Mouse (Mus musculus) gastrocnemius, adult 8-10 months (tissue): Measurements from ENCODE around the gene Olfr411. TPM values are rescaled to one million over a fixed set of nuclear protein-coding genes. Genes with fewer than 3 reads are reported as not detected.

Experiments used
- DNase-seq, 2 experiments: peaks; one replicate each; pipeline ENCODE4 v3.0.0; 2022; ENCODE audit warnings: low spot score in 2 of 2
- total RNA-seq, 4 experiments: library from RNA; stranded (reverse); gene quantifications; 2 replicates each; pipeline ENCODE4 v1.2.4; 2022

Olfr411 gene
- total RNA-seq, result not detected

DNA sequence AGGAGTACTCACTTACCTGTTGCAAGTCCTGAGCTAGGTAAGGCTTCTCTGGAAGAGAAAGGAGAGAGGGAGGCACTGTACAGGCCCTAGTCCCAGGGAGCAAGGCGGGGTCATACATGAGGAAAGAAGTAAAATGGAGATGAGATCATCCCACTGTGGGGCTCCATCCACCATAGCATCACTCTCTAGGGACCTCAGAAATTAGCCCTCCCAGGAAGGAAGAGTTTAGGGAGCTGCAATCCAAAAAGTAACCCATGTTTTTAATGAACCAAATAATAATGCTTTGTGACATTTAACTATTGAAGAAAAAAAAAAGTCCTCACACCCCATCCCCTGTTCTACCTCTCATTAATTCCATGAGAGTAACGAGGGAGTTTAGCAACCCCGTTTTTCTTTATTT is at the start of gene Olfr411:
TSS of gene Olfr411 (minus strand) at position 101 of the 400 bp plus-strand sequence.
- no peak for DNase-seq

DNA sequence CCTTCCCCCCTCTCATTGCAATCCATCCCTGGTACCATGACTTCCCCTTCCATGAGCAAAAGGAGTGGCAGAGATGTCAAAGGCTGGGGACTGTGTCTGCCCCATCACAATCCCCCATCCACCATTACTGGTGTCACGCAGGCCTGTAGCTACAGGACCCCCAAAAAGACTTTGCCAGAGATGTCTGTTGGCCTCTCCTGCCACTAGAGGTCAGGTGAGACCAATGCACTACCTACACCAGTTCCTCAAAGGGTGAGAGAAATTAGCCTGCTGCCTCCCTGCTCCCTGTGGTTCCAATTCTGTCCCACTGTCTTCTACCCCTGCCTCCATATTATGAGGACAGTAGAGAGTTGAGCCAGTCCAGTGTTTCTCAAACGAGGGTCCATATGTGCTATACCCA is 49.7 kb upstream of the Olfr411 start:
- DNase-seq, result no peak

DNA sequence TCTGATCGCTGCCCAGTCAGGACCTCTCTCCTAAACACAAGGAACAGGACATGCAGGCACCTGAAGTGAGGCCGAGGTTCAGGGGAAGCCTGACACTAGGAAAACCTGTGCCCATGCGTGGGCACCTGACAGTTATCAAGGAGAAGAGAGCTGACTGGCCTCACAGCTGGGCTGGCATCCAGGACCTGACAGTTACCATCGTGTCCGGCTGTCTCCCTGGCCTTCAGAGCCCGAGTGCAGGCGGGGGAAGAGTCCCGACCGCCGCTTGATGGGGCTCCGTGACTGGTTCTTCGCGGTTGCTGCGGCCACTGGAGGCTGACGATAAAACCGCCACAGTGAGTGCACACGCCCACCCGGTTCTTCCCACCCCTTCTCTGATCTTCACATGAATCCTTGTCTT is 43.1 kb upstream of the Olfr411 start:
- DNase-seq, result no peak

DNA sequence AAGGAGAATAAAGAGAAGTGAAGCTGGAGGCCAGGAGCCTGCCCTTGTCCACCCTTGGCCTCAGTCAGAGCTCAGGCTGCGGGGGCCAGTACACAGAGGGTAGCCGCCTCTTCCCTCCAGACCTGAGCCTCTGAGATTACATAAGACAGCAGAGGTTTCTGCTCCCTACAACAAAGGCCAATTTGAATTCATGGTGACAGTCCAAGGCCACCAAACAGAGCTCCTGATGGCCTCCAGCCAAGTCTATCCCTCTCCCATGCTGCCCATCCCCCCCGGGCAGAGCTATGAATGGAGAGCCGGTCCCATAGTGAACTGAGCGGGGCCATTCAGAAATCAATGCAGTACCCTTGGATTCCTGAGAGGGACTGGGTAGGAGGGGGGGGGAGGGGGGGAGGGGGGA is 41.0 kb upstream of the Olfr411 start:
- DNase-seq, result no peak

DNA sequence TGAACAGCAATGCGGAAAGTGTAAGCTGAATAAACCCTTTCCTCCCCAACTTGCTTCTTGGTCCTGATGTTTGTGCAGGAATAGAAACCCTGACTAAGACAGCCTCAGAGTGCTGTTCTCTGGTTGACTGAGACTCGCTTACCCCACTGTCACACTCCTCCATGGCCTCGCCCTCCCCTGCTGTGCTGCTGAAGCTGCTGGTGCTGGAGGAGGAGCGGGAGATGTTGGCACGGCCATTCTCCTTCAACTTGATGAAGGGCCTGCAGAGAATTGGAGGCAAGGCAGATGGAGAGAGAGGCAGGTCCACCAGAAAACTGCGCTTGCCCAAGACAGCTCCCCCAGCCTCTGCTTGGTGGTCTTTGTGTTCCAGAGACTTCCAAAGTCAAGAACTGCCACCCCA is 40.5 kb upstream of the Olfr411 start:
- DNase-seq, result no peak

DNA sequence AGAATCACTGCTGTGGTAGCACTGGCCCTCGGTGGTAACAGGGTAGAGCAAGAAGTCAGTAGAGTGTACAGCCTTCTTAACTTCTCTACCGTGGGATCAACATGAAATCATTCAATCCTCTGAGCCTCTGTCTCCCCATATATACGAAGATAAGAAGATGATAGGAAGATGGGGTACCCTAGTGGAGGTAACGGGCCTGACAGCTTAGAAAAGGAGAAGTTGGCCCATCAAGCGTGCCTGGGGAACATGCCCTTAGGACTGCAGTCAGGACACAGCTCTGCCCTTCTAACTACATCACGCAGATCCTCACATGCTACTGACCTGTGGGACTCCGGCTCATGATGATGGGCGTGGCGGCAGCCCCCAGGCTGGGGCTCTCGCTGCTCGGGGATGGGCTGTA is 39.4 kb upstream of the Olfr411 start:
- DNase-seq, result no peak

DNA sequence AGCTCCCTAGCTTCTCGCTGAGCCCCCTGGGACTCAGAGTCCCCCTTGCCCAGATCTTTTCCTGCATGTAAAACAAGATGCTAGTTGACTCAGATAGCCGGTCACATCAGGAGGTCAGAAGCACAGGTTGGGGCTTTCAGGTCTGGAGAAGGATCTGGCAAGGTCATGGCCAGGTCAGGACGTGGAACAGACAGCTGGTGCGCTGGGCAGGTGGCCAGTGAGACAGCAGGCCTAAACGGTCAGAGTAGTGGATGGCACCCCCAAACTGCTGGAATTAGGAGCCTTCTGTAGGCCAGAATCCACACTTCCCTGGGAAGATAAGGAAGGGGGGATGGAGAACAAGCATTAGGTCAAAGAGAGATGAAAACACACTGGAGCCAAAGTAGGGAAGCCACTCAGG is 34.8 kb upstream of the Olfr411 start:
- DNase-seq, result no peak

DNA sequence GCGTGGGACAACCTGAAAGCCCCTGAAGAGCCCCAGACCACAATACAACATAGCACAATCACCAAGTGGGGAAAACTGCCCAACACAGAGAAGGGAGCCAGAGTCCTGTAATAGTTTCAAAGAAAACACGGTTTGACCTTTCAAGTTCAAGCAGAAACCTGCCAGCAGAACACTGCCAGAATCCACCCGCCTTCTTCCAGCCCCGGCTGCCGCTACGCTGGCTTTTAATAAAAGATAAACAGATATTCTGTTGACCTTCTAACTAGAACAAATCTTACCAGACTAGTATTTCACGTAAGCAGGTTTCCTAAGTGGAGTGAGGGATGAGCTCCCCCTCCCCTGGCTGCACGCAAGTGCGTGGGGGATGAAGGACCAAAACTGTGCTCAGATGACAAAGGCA is 33.2 kb upstream of the Olfr411 start:
- no peak for DNase-seq

DNA sequence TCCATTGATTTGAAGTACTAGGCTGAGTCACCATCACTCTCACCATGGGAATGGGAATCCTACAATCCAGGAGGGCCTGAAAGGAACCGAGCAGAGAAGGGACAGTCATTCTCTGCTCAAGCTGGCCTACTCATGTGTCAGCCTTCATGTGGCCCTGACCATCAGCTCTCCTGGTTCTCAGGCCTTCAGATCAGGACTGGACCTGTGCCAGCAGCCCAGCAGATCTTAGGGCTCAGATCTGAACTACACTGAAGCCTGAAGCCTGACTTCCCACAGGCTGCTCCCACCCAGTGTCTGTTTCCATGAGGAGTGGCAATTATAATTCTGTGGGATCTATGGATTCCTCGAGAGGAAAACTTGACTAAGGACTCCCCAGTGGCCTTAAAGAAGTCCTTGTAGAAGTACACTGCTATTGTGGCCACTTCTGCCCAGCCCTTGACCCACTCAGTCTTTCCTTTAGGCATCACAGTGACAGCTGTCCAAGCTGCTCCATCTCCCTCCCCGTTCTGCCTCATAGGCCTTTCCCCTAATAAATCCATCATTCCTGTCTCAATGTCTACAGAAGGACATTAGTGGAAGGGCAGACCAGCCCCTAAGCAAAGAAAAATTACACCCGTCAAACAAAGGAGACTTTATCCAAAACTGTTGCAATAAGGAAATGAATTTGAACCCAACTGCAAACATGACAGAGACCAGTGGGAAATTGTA is 26.9 kb upstream of the Olfr411 start:
- DNase-seq, result no peak

DNA sequence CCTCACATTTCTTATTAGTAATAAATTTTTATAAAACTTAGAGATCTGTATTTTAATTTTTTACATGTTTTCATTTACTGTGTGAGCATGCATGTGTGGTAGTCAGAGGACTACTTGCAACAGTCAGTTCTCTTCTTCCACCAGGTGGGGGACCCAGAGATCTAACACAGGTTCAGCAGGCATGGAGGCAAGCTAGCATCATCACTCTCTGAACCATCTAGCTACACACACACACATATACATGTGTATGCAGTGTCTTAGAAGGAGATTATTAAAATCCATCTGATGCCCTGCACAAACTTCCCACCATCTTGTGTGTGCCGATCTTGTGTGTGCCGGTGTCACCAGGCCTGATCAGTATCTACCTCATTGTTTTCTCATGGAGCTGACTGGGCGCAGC is 24.4 kb upstream of the Olfr411 start:
- DNase-seq, result no peak

DNA sequence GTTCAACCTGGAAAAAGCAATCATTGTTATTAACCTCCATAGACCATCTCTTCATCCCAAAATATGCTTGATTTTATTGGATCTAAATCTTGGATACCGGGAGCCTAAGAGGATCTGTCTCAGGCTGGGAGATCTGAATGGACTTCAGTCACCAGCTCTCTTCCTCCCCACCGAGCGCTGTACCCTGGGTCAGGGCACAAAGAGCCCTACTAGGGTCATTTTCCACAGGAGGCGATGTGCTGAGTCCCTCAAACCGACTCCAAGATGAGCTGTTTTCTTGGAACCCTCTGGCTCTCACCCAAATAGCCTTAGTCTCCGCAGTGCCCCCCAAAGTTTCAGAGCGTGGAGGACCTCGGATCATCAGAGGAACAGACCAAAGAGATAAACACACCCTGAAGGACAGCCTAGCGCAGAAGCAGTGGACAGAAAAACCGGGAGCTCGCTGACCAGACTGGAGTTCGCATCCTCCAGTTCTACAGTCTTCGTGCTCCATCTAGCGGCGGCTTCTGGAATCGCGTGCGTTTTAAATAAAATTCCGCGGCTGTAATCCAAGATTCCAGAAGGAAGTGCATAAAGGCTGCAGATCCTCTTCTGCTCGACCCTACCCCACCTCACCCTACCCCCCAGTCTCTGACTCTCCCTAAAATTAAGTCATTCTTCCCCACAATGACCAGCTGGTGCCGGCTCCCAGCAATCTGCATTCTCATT is 19.1 kb upstream of the Olfr411 start:
- peak in 1 of 2 experiments; percentile 37 for DNase-seq

DNA sequence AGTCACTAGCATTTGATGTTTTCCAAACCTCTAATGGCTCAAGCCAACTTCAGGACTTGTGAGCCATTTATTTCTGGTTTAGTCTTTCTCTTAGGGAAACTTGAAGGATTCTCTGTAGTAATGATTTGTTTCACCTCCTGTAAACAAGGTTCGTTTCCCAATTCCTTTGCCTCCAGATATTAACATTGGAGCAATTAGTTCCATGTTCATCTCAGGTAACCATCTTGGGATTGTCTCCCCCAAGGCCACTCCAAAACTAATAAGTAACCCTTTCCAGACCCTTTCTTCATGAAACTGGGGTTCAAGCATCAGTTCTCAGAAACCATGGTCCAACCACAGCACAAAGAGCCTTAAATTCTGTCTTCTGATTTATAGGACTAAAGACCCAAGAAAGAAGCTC is 9.3 kb upstream of the Olfr411 start, which contains the start of gene Olfr412:
TSS of gene Olfr412 (plus strand) at position 301 of the 400 bp plus-strand sequence.
- DNase-seq, result no peak

DNA sequence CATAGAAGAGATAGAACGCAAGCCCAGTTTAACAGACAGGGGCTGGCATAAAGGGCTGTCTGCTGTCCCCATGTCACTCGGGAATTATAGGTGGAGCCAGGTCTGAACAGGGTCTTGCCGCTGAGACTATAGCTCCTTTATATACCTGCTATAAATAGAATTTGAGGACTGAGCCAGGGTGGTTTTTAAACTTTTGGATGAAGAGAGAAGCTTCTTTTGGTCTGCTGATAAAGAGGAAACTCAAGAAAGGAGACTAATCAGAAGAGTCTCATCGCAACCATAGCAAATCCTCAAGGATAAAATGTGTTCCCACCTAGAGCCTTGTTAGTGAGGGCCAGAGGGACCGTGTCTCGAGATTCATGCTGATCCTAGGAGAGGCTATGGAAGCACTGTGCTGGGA is 14.5 kb downstream of the Olfr411 start, which contains the start of gene Olfr410:
TSS of gene Olfr410 (minus strand) at position 101 of the 400 bp plus-strand sequence.
- DNase-seq, result no peak

DNA sequence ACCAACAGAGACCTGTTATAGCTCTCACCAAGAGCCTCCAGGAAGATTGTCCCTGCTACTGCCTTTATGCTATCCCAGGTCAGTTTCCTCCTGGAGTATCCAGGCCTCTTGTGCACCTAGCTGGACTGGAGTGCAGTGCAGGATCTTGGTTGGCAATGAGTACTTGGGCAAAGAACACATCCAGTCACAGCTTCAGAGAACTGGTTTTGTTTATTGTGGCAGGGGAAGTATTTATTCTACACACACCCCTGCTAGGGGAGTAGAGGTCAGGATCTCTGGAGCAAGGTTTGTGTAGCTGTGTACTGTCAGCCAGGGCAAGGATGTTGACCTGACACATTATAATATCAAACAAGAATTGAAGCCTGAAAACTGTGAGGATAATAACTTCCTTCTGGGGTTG is 23.7 kb downstream of the Olfr411 start:
- DNase-seq, result no peak

DNA sequence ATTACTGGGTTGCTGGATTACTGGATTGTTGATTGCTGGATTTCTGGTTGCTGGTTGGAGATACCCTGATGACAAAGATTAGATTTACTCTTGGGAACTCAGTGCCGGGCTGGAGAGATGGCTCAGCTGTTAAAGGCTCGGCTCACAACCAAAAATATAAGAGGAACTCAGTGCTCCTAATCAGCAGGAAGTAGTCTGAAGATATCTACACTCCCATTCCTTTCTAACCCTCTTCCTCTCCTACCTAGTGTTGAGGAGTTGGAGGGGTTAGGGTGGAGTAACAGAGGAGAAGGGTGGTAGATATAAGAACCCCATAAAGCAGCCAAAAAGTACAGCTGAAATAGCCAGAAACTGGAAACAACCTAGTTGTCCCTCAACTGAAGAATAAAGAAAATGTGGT is 26.4 kb downstream of the Olfr411 start:
- DNase-seq, result no peak

Other genes with a start within 250 kb of the Olfr411 start
- gene Olfr401, start 238.9 kb downstream of the Olfr411 start, total RNA-seq, result not detected
- not detected for gene Olfr402, start 199.1 kb downstream of the Olfr411 start, total RNA-seq
- not detected for gene Olfr403, start 166.4 kb downstream of the Olfr411 start, total RNA-seq
- gene Olfr43, start 141.3 kb downstream of the Olfr411 start, total RNA-seq, result not detected
- not detected for gene Olfr406, start 92.8 kb downstream of the Olfr411 start, total RNA-seq
- gene Olfr59, start 68.9 kb downstream of the Olfr411 start, total RNA-seq, result not detected
- not detected for gene Olfr410, start 14.6 kb downstream of the Olfr411 start, total RNA-seq
- not detected for gene Olfr412, start 9.4 kb upstream of the Olfr411 start, total RNA-seq